Mouse (Mus musculus) testis, adult 2 months (tissue): ENCODE measurements around the gene Psmd3. TPM values are rescaled to one million over a fixed set of nuclear protein-coding genes. Genes with fewer than 3 reads are reported as not detected.

Experiments used
- H3K27ac ChIP-seq: fragments of 200-500 bp; 2 replicates; pipeline ENCODE4 v1.5.1; 2012; ENCODE audit warnings: low read depth, low read length; ENCODE audit not compliant: control insufficient read depth, insufficient read depth
- H3K27me3 ChIP-seq: fragments of 200-500 bp; 2 replicates; pipeline ENCODE4 v1.6.1; 2012; ENCODE audit warnings: mild to moderate bottlenecking, low read length, moderate library complexity; ENCODE audit not compliant: control insufficient read depth, insufficient read depth
- H3K36me3 ChIP-seq: fragments of 200-500 bp; 2 replicates; pipeline ENCODE4 v1.6.1; 2012; ENCODE audit warnings: mild to moderate bottlenecking, low read length; ENCODE audit not compliant: control insufficient read depth, insufficient read depth
- H3K4me1 ChIP-seq: fragments of 200-500 bp; 2 replicates; pipeline ENCODE4 v1.6.1; 2012; ENCODE audit warnings: low read length; ENCODE audit not compliant: control insufficient read depth, insufficient read depth
- H3K4me3 ChIP-seq: fragments of 200-500 bp; 2 replicates; pipeline ENCODE4 v1.5.1; 2012; ENCODE audit warnings: low read depth, mild to moderate bottlenecking, low read length, moderate library complexity, mixed read lengths; ENCODE audit not compliant: control insufficient read depth
- CTCF ChIP-seq: fragments of 200-500 bp; IDR thresholded peaks from 2 replicates; pipeline ENCODE4 v1.5.1; 2012; ENCODE audit warnings: low read depth, mild to moderate bottlenecking, inconsistent platforms, low read length, moderate library complexity; ENCODE audit not compliant: control insufficient read depth, insufficient read depth, insufficient replicate concordance
- POLR2A ChIP-seq: fragments of 200-500 bp; IDR thresholded peaks from 2 replicates; pipeline ENCODE4 v1.6.1; 2012; ENCODE audit warnings: low read depth, mild to moderate bottlenecking, inconsistent platforms, low read length, moderate library complexity; ENCODE audit not compliant: control insufficient read depth
- polyA plus RNA-seq: library from polyadenylated mRNA; depleted of rRNA; stranded (reverse); fragments of >200 nt; gene quantifications from 2 replicates; pipeline ENCODE4 v1.2.3, GENCODE M21; 2012; rRNA removed

Gene Psmd3
- polyA plus RNA-seq, 1 experiment: 70.2 TPM

DNA sequence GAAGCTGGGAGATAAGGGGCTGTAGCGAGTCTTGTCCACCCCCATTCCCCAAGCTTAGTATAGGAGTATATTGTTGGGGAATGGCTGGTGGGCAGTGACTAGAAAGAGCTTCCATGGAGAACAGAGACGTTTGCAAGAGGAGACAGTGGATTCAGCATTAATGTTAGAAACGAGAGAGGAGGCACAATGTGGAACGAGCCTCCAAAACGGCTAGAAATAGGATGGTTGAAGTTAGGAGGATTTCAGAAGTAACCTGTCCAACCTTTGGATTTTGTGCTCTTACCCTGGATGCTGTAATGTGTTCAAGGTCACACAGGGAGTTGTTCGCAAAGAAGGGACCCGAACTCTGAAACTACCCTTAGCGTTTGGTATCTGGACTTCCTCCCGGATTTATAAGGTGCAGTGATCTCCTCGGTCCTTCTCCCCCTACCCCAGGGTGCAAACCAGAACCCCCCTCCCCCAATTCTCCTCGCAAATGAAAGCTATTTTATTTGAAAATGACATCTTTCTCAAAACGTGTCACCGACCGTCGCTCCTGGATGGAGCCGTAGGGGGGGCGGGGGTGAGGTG, 58.8 kb downstream of the Psmd3 start:
- Histone ChIP-seq H3K4me1 (peaks cover 42% of the 10 kb centered on the region), H3K27me3 (no peaks in the 10 kb centered on the region; the same call in 1 of the 2 replicates), H3K36me3 (no peaks in the 10 kb centered on the region), H3K4me3 (peak overlapping the region; percentile 45), H3K27ac (peak overlapping the region; percentile 39; the same call in 1 of the 2 replicates)
- no peak for TF ChIP-seq POLR2A
- no peak for TF ChIP-seq CTCF

DNA sequence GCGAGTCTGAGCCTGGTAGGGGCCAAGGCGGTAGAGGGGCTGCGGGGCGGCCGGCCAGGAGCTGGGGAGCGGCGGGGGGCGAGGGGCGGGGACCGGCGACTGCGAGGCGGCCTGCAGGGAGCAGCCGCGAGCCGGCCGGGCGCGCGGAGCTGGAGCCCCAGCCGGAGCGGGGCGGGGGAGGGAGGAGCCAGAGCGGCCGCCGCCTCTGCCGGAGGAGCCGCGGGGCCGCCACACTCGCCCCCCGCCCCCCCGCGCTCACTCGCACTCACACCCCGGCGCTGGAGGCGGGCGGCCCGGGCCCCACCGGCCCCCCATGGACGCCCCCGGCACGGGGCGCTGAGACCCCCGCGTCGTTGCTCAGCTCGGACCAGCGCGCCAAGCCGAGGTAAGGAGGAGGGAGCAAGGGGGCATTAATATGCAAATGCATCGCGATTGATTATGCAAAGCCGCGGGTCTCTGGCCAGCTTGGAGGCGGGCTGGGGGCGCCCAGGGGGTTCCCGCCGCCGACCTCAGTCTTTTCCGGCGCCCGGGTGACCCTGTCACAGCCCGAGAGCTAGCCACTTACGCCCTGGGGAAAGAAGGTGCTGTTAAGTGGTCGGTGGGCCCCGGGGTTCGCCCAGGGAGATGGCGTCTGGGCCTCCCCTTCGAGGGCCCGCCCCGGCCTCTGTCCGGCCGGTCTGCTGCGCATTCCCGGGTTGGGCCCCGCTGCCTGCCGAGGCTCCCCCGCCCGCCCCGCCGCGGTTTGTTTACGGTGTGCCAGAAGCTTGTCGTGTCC, 59.5 kb downstream of the Psmd3 start:
- no peaks in the 10 kb centered on the region for H3K36me3 ChIP-seq
- TF ChIP-seq POLR2A (no peak), CTCF (no peak)
- no peaks in the 10 kb centered on the region; the same call in 1 of the 2 replicates for H3K27me3 ChIP-seq
- H3K4me1 ChIP-seq: peaks cover 45% of the 10 kb centered on the region
- H3K27ac ChIP-seq: peak overlapping the region; percentile 84
- peak overlapping the region; percentile 85 for H3K4me3 ChIP-seq

DNA sequence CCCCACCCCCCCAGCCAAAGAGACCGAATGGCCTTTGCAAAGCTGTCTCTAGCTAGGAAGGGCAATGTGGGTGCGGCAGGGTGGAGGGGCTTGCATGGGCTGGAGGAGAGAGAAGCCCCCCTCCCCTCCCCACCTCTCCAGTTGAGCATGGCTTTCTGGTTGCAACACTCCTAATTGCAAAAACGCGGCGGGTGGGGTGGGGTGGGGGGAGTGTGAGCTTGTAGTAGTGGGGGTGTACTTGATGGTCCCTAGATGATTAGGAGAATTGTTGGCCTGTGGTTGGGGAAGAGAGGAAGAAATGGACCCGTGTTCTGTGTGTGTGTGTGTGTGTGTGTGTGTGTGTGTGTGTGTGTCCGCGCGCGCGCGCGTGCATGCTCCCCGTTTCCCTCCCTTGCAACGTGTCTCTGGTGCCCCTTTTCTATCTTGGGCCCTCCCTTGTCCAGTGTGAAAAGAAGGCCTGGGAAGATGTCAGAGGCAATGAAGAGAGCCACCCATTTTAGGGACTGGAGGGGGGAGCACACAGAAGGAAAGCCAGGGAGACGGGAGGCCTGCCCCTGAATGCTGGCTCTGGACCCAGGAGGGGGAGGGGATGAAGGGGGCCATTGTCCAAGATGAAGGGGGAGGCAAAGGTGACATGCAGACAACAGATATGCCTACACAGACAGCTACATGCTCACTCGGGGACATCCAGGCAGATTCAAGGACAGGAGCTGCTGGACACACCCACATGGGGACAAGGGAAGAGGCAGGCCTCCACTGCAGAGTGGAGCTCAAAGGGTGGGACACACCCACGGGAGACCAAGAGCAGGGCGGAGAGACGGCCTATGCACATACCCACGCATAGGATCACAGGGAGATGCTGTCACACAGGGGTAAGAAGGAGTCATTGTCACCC, 60.3 kb downstream of the Psmd3 start:
- Histone ChIP-seq H3K27me3 (no peaks in the 10 kb centered on the region; the same call in 1 of the 2 replicates), H3K27ac (peak overlapping the region; percentile 50; the same call in 1 of the 2 replicates), H3K4me1 (peaks cover 47% of the 10 kb centered on the region), H3K4me3 (peak overlapping the region; percentile 85), H3K36me3 (no peaks in the 10 kb centered on the region)
- TF ChIP-seq POLR2A (no peak), CTCF (no peak)

DNA sequence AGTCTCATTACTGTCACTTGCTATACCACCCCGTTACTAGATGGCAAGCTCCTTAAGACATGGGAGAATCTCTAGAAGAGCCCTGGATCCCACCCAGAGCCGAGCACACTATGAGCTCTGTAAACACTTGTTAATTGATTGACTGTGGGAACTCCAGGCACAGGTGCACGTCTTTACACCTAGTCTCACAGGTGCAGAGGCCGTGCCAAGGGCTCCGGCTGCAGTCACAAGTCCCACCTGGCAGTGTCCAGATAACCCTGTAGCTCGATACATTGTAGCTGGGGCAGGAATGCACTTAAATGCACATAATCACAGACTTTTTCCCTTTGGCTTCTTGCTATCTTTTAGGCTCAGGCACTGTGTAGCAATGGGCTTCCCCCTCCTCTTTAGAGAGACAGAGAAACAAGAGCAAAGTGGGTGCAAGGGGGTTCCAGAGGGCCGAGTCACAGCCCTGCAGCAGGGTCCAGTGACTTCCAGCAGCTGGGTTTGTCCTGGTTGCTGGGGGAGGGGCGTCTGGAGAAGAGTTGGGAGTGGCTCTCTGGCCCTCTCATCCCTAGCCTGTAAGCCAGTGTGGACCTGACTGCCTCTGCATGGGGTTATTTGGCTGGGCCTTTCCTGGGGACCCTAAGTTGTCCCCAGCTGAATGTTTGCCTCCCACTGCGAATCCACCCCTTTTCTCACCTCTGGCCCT, 61.4 kb downstream of the Psmd3 start:
- no peaks in the 10 kb centered on the region for H3K36me3 ChIP-seq
- TF ChIP-seq POLR2A (no peak), CTCF (no peak)
- H3K4me1 ChIP-seq: peaks cover 49% of the 10 kb centered on the region
- H3K4me3 ChIP-seq: no peak overlapping the region
- H3K27me3 ChIP-seq: no peaks in the 10 kb centered on the region; the same call in 1 of the 2 replicates
- no peak overlapping the region; the same call in 1 of the 2 replicates for H3K27ac ChIP-seq

DNA sequence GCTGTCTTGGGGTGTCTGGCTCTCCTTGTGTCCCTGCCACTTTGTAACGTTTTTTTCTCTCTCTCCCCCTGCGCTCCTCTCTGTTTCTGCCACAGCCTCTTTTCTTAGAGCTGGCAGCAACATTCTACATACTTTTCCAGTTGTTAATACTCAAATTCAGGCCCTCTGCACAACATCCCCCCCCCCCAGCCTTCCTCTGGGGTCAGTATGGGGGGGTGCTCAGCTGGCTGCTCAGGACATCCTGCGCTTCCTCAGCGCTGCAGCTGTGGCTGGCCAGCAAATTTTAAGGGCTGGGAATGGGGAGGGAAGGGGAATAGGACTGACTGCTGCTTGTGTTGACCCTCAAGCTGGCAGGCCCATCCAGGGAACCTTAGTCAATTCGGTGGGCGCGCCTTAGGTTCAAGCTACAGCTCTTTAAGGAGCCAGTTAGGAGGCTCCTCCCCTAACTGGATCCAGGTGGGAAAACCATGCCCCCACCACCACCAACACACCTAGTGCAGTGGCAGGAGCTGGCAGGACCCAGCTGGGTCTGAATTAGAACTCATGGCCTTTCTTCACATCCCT, 62.2 kb downstream of the Psmd3 start:
- H3K27me3 ChIP-seq: no peaks in the 10 kb centered on the region; the same call in 1 of the 2 replicates
- H3K4me1 ChIP-seq: peaks cover 48% of the 10 kb centered on the region
- H3K27ac ChIP-seq: no peak overlapping the region
- TF ChIP-seq CTCF (no peak), POLR2A (no peak)
- no peaks in the 10 kb centered on the region for H3K36me3 ChIP-seq
- no peak overlapping the region for H3K4me3 ChIP-seq

Other genes with a start within 250 kb of the Psmd3 start
- gene Mien1, start 243.6 kb upstream of the Psmd3 start, polyA plus RNA-seq: 53.1 and 68.0 TPM in 2 replicates
- 2.4 and 3.1 TPM in 2 replicates for gene Grb7, start 236.2 kb upstream of the Psmd3 start, polyA plus RNA-seq
- 0.10 TPM in 2 replicates for gene Ikzf3, start 136.5 kb upstream of the Psmd3 start, polyA plus RNA-seq
- gene Zpbp2, start 131.5 kb upstream of the Psmd3 start, polyA plus RNA-seq: 274 and 283 TPM in 2 replicates
- 96.2 and 111 TPM in 2 replicates for gene Ormdl3, start 95.2 kb upstream of the Psmd3 start, polyA plus RNA-seq
- gene Lrrc3c, start 84.3 kb upstream of the Psmd3 start, polyA plus RNA-seq: not detected in 2 replicates
- gene Gm12355, start 56.9 kb upstream of the Psmd3 start, polyA plus RNA-seq: 0.11 and 0.16 TPM in 2 replicates
- 0.20 TPM in 2 replicates for gene Gsdma3, start 56.2 kb upstream of the Psmd3 start, polyA plus RNA-seq
- gene Gsdma2, start 35.8 kb upstream of the Psmd3 start, polyA plus RNA-seq: 0.28 and 0.42 TPM in 2 replicates
- 5.5 and 6.7 TPM in 2 replicates for gene Gsdma, start 18.2 kb upstream of the Psmd3 start, polyA plus RNA-seq
- 0.48 and 0.63 TPM in 2 replicates for gene Csf3, start 18.7 kb downstream of the Psmd3 start, polyA plus RNA-seq
- gene Med24, start 46.9 kb downstream of the Psmd3 start, polyA plus RNA-seq: 96.6 and 106 TPM in 2 replicates
- 14.4 and 18.9 TPM in 2 replicates for gene Thra, start 58.1 kb downstream of the Psmd3 start, polyA plus RNA-seq
- 34.7 and 38.6 TPM in 2 replicates for gene Nr1d1, start 92.8 kb downstream of the Psmd3 start, polyA plus RNA-seq
- gene Msl1, start 113.0 kb downstream of the Psmd3 start, polyA plus RNA-seq: 138 and 143 TPM in 2 replicates
- gene Casc3, start 122.4 kb downstream of the Psmd3 start, polyA plus RNA-seq: 22.0 and 24.9 TPM in 2 replicates
- 2.2 and 2.7 TPM in 2 replicates for gene Rapgefl1, start 154.2 kb downstream of the Psmd3 start, polyA plus RNA-seq
- gene Wipf2, start 181.1 kb downstream of the Psmd3 start, polyA plus RNA-seq: 4.3 and 6.4 TPM in 2 replicates
- 2.5 and 2.9 TPM in 2 replicates for gene Cdc6, start 225.2 kb downstream of the Psmd3 start, polyA plus RNA-seq
- gene Rara, start 245.3 kb downstream of the Psmd3 start, polyA plus RNA-seq: 18.7 and 20.1 TPM in 2 replicates